Mouse (Mus musculus): Measurements from ENCODE around the gene Ptrh1. TPM values are rescaled to one million over a fixed set of nuclear protein-coding genes. Genes with fewer than 3 reads are reported as not detected.

Ptrh1 gene
- polyA plus RNA-seq, 1 experiment from 2014 or later: 6.6 TPM

Other genes with a start within 250 kb of the Ptrh1 start
- 14.7 and 17.3 TPM in 2 replicates for gene Fam102a, start 240.5 kb upstream of the Ptrh1 start, polyA plus RNA-seq (2015; fragmentation: Nextera tagmentation; extraction: Ambion mirVana)
- 114 and 117 TPM in 2 replicates for gene Dpm2, start 204.9 kb upstream of the Ptrh1 start, polyA plus RNA-seq (2015; fragmentation: Nextera tagmentation; extraction: Ambion mirVana)
- gene Pip5kl1, start 201.0 kb upstream of the Ptrh1 start, polyA plus RNA-seq (2015; fragmentation: Nextera tagmentation; extraction: Ambion mirVana): 0.12 and 0.82 TPM in 2 replicates
- not detected in 2 replicates for gene 9430097D07Rik, start 200.1 kb upstream of the Ptrh1 start, polyA plus RNA-seq (2015; fragmentation: Nextera tagmentation; extraction: Ambion mirVana)
- 33.8 and 44.2 TPM in 2 replicates for gene St6galnac4, start 188.7 kb upstream of the Ptrh1 start, polyA plus RNA-seq (2015; fragmentation: Nextera tagmentation; extraction: Ambion mirVana)
- 24.7 and 27.1 TPM in 2 replicates for gene St6galnac6, start 176.1 kb upstream of the Ptrh1 start, polyA plus RNA-seq (2015; fragmentation: Nextera tagmentation; extraction: Ambion mirVana)
- gene Ak1, start 154.0 kb upstream of the Ptrh1 start, polyA plus RNA-seq (2015; fragmentation: Nextera tagmentation; extraction: Ambion mirVana): 46.9 and 132 TPM in 2 replicates
- 64.6 and 71.5 TPM in 2 replicates for gene Eng, start 129.2 kb upstream of the Ptrh1 start, polyA plus RNA-seq (2015; fragmentation: Nextera tagmentation; extraction: Ambion mirVana)
- 33.5 and 34.8 TPM in 2 replicates for gene Fpgs, start 71.6 kb upstream of the Ptrh1 start, polyA plus RNA-seq (2015; fragmentation: Nextera tagmentation; extraction: Ambion mirVana)
- gene Cdk9, start 62.7 kb upstream of the Ptrh1 start, polyA plus RNA-seq (2015; fragmentation: Nextera tagmentation; extraction: Ambion mirVana): 84.4 and 101 TPM in 2 replicates
- gene Sh2d3c, start 54.7 kb upstream of the Ptrh1 start, polyA plus RNA-seq (2015; fragmentation: Nextera tagmentation; extraction: Ambion mirVana): 23.0 and 24.7 TPM in 2 replicates
- not detected in 2 replicates for gene 6330409D20Rik, start 34.8 kb upstream of the Ptrh1 start, polyA plus RNA-seq (2015; fragmentation: Nextera tagmentation; extraction: Ambion mirVana)
- gene Tor2a, start 18.6 kb upstream of the Ptrh1 start, polyA plus RNA-seq (2015; fragmentation: Nextera tagmentation; extraction: Ambion mirVana): 68.5 and 71.7 TPM in 2 replicates
- 0.12 and 0.13 TPM in 2 replicates for gene Ttc16, start 153 bp upstream of the Ptrh1 start, polyA plus RNA-seq (2015; fragmentation: Nextera tagmentation; extraction: Ambion mirVana)
- 0.37 and 1.0 TPM in 2 replicates for gene Cfap157, start 8.6 kb downstream of the Ptrh1 start, polyA plus RNA-seq (2015; fragmentation: Nextera tagmentation; extraction: Ambion mirVana)
- 16.7 and 17.9 TPM in 2 replicates for gene Stxbp1, start 71.5 kb downstream of the Ptrh1 start, polyA plus RNA-seq (2015; fragmentation: Nextera tagmentation; extraction: Ambion mirVana)
- 138 and 152 TPM in 2 replicates for gene Fam129b, start 100.3 kb downstream of the Ptrh1 start, polyA plus RNA-seq (2015; fragmentation: Nextera tagmentation; extraction: Ambion mirVana)
- 154 and 176 TPM in 2 replicates for gene Rpl12, start 185.8 kb downstream of the Ptrh1 start, polyA plus RNA-seq (2015; fragmentation: Nextera tagmentation; extraction: Ambion mirVana)
- 11.3 and 12.0 TPM in 2 replicates for gene Lrsam1, start 185.8 kb downstream of the Ptrh1 start, polyA plus RNA-seq (2015; fragmentation: Nextera tagmentation; extraction: Ambion mirVana)
- gene Slc2a8, start 206.3 kb downstream of the Ptrh1 start, polyA plus RNA-seq (2015; fragmentation: Nextera tagmentation; extraction: Ambion mirVana): 22.1 and 22.4 TPM in 2 replicates

Data from limb, embryonic 15.5 days (tissue).